Mouse (Mus musculus) lung, embryonic 14.5 days (tissue): ENCODE data around the gene Surf1. TPM values are rescaled to one million over a fixed set of nuclear protein-coding genes. Genes with fewer than 3 reads are reported as not detected.

Experiments
- ATAC-seq: fragments of 200-750 bp; cut with Nextera tagmentation; 2 replicates; pipeline ENCODE4 v1.8.0; 2017; ENCODE audit warnings: mild to moderate bottlenecking, moderate TSS enrichment, moderate library complexity; ENCODE audit not compliant: insufficient read depth
- DNase-seq: peaks from one replicate; pipeline ENCODE4 v3.0.0-alpha.2; 2015
- H3K27ac ChIP-seq: fragments of 300-500 bp; sonication (generic); 2 replicates; pipeline ENCODE4 v1.5.1; 2014; ENCODE audit warnings: low read depth, mild to moderate bottlenecking, moderate library complexity
- H3K27me3 ChIP-seq: fragments of 300-500 bp; sonication (generic); 2 replicates; pipeline ENCODE4 v1.6.1; 2014; ENCODE audit warnings: low read length, control low read depth; ENCODE audit not compliant: insufficient read depth
- H3K36me3 ChIP-seq: fragments of 300-500 bp; sonication (generic); 2 replicates; pipeline ENCODE4 v1.6.1; 2014; ENCODE audit warnings: control low read depth; ENCODE audit not compliant: insufficient read depth
- H3K4me1 ChIP-seq: fragments of 300-500 bp; sonication (generic); 2 replicates; pipeline ENCODE4 v1.6.1; 2014; ENCODE audit warnings: antibody characterized with exemption, control low read depth; ENCODE audit not compliant: insufficient read depth
- H3K4me2 ChIP-seq: fragments of 300-500 bp; sonication (generic); 2 replicates; pipeline ENCODE4 v1.6.1; 2014; ENCODE audit warnings: mild to moderate bottlenecking
- H3K4me3 ChIP-seq: fragments of 300-500 bp; sonication (generic); 2 replicates; pipeline ENCODE4 v1.5.1; 2014; ENCODE audit warnings: low read depth, low read length
- H3K9ac ChIP-seq: fragments of 300-500 bp; sonication (generic); 2 replicates; pipeline ENCODE4 v1.6.1; 2014
- H3K9me3 ChIP-seq: fragments of 300-500 bp; sonication (generic); 2 replicates; pipeline ENCODE4 v1.6.1; 2016; ENCODE audit warnings: low read depth, low read length, control low read depth
- CTCF ChIP-seq: IDR thresholded peaks from 2 replicates; pipeline ENCODE4 v1.5.1; 2016; ENCODE audit warnings: antibody characterized with exemption, low read depth
- WGBS: fragments of 180-500 bp; shearing (Covaris S2); extraction: QIAGEN DNeasy Blood & Tissue Kit; methylation state at CpG from one replicate; pipeline ENCODE4 v1.1.7; 2014; 5-methylcytosine and 5-hydroxymethylcytosine counted together
- polyA plus RNA-seq: library from polyadenylated mRNA; unstranded; fragments of >200 nt; fragmentation: Nextera tagmentation; extraction: Ambion mirVana; gene quantifications from 2 replicates; pipeline ENCODE4 v1.2.1, GENCODE M21; 2014

The Surf1 gene
- 41.5 and 43.6 TPM in 2 replicates for polyA plus RNA-seq

DNA sequence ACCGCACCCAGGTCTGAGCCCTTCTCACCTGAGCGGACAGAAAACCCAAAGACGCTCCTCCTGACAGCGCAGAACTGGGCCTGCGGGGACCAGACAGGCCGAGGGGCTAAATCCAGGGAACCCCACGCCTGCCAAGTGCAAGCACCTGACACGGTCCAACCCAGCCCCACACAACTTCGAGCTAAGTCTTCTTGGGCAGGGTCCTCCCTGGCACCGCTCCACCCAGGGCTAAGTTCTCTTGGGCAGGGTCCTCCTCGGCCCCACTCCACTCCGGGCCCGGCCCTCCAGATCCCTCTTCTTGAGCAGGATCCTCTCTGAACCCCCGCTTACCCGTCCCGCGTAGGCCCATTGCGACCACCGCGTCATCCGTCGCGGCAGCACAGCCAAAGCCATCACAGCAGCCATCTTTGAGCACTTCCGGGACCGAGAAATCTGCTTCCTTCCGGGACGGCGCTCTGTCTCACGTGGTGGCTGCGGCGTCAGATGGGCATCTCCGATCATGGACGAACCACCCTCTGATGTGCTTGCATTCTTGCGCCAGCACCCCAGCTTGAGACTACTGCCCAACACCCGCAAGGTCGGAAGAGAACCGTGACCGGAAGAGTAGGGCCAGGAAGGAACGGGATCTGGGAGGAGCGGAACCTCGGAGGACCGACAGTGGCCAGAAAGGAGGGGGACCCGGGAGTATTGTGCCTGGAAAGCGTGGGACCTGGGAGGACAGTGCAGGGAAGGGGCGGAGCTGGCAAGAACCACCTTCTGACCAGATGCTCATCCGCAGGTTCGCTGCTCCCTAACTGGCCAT lies at the start of gene Surf1, which contains the start of gene Surf2:
TSS of gene Surf1 (minus strand) at position 604 of the 802 bp plus-strand sequence.
TSS of gene Surf2 (plus strand) at position 441 of the 802 bp plus-strand sequence.
- under 1% methylated on average over 47 of the region's 47 CpGs for WGBS
- H3K27ac ChIP-seq: peak within 1 kb of the TSS; percentile 61
- peak within 1 kb of the TSS; percentile 96 for H3K4me2 ChIP-seq

DNA sequence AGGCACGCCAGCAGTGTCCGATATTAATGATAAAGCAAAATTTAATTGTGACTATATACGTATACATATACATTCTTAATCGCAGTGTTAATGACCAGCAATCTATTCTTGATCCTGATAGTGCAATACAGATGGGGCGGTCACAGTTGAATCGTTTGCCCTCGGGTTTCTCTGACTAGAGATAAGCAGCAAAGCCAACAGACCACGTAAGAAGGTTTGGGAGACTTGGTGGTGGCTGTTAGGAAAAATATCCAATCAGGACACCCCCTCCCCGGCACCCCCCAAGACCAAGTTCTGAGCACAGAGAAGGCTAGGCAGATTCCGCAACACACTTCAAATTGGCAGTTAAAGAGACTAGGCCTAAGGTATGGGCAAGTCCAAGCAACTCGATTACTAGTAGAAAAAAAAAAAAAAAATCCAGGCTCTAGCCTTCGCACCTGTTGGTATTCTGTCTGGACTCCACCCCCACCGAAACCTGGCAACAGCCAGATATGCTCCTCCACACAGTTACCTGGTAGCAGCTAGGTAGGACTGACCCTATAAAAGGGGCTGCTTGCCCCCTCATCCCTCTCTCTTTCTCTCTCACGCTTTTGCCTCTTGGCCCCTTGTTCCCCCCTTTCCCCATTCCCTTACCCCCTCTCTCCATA lies 48.5 kb upstream of the Surf1 start:
- H3K4me2 ChIP-seq: peak overlapping the region; percentile 90
- H3K27ac ChIP-seq: peak overlapping the region; percentile 99
- DNase-seq: no peak
- no peak for TF ChIP-seq CTCF
- 16% methylated on average over 14 of the region's 14 CpGs for WGBS
- peaks cover 25% of the 10 kb centered on the region for H3K36me3 ChIP-seq
- H3K4me1 ChIP-seq: no peaks in the 10 kb centered on the region
- H3K4me3 ChIP-seq: peak overlapping the region; percentile 76
- peak; percentile 7; the same call in 1 of the 2 replicates for ATAC-seq
- peak overlapping the region; percentile 91 for H3K9ac ChIP-seq
- H3K27me3 ChIP-seq: no peaks in the 10 kb centered on the region
- H3K9me3 ChIP-seq: no peaks in the 10 kb centered on the region

More for the DNA sequence above, at the start of gene Surf1, which contains the start of gene Surf2:
- ATAC-seq (peak; percentile 71), DNase-seq (peak; percentile 88)
- Histone ChIP-seq H3K9ac (peak within 1 kb of the TSS; percentile 74), H3K36me3 (peaks cover 70% of the 10 kb centered on the region), H3K9me3 (no peaks in the 10 kb centered on the region), H3K27me3 (no peaks in the 10 kb centered on the region), H3K4me3 (peak within 1 kb of the TSS; percentile 76), H3K4me1 (peaks cover 2% of the 10 kb centered on the region; the same call in 1 of the 2 replicates)
- no peak for TF ChIP-seq CTCF

DNA sequence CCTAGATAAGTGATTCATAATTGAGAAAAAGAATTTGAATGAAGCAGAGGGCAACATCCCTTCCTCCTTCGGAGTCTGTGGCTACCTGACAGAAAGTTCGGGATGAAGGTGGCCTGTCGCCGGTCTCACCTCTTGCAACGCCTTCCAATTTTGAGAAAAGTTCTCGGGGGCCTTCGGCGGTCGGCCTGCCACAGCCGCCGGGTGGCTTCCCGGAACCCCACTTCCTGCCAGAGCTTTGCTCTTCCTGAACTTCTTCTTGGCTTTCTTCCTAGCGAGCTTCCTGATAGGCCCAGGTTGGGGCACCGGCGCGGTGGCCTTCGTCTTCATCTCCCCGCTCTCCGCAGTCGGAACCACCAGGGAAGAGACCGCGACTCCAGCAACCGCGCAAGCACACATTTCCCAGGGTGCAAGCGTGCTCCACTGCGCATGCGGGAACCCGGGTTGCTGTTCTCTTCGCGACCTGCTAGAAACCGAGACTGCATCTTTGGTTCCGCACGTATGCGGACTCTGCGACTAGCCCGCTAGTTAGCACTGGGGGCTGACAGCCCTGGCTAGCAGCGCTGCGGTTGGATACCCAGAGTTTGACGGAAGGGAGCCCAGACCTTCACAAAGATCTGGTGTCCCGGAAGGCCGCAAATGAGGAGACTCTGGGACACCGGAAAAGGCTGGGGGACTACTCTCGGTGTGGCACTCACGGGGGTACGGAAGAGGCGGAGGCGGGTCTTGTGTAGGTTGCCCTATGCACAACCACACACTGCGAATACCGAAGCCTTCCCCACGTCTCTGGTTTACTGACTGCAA lies 47.8 kb upstream of the Surf1 start, which contains the start of gene Rexo4:
TSS of gene Rexo4 (minus strand) at position 464 of the 801 bp plus-strand sequence.
- ATAC-seq (peak; percentile 97), DNase-seq (peak; percentile 98)
- peak within 1 kb of the TSS; percentile 76 for H3K4me3 ChIP-seq
- no peaks in the 10 kb centered on the region for H3K27me3 ChIP-seq
- TF ChIP-seq CTCF: no peak
- H3K9me3 ChIP-seq: no peaks in the 10 kb centered on the region
- under 1% methylated on average over 50 of the region's 50 CpGs for WGBS
- H3K27ac ChIP-seq: peak within 1 kb of the TSS; percentile 99
- peak within 1 kb of the TSS; percentile 90 for H3K4me2 ChIP-seq
- H3K4me1 ChIP-seq: no peaks in the 10 kb centered on the region
- H3K9ac ChIP-seq: peak within 1 kb of the TSS; percentile 91
- peaks cover 30% of the 10 kb centered on the region for H3K36me3 ChIP-seq

DNA sequence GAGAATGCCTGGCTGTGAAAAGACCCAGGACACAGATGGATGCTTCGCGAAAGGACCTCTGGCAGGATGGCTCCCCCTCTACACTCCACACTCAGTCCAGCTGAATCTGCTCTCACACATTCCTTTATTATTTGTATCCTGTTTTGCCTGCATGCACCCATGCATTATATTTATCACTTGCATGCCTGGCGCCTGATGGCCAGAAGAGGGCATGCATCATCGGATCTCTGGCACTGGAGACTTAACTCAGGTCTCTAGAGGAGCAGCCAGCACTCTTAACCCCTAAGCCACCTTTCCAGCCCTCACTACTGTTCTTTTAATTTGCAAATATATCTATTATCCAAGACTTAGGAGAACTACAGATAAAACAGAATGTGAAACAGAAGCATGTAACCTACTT lies 44.4 kb upstream of the Surf1 start:
- H3K36me3 ChIP-seq: peaks cover 62% of the 10 kb centered on the region

DNA sequence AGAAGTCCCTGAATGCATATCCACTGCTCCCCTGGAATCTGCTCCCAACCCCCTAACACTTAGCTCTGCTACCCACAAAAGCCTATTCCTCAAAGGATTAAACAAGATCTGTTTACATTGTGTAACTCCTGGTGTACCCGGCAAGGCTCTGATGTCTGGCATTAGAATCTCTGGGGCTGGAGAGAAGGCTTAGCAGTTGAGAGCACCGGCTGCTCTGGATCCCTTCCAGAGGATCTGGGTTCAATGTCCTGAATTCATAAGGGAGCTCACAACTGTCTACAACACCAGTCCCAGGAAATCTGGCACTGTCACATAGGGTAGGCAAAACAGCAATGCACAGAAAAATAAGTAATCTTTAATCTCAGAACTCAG lies 41.1 kb upstream of the Surf1 start:
- no peak for ATAC-seq
- H3K9me3 ChIP-seq: no peaks in the 10 kb centered on the region

More for the DNA sequence above, 44.4 kb upstream of the Surf1 start:
- ATAC-seq: no peak
- H3K4me3 ChIP-seq: no peak overlapping the region
- DNase-seq: peak; percentile 44
- no peaks in the 10 kb centered on the region for H3K9me3 ChIP-seq
- peak; percentile 51 for TF ChIP-seq CTCF
- no peak overlapping the region for H3K9ac ChIP-seq
- no peak overlapping the region for H3K4me2 ChIP-seq
- H3K4me1 ChIP-seq: no peaks in the 10 kb centered on the region
- WGBS: 71% methylated on average over 4 of the region's 4 CpGs
- H3K27me3 ChIP-seq: no peaks in the 10 kb centered on the region
- H3K27ac ChIP-seq: no peak overlapping the region

DNA sequence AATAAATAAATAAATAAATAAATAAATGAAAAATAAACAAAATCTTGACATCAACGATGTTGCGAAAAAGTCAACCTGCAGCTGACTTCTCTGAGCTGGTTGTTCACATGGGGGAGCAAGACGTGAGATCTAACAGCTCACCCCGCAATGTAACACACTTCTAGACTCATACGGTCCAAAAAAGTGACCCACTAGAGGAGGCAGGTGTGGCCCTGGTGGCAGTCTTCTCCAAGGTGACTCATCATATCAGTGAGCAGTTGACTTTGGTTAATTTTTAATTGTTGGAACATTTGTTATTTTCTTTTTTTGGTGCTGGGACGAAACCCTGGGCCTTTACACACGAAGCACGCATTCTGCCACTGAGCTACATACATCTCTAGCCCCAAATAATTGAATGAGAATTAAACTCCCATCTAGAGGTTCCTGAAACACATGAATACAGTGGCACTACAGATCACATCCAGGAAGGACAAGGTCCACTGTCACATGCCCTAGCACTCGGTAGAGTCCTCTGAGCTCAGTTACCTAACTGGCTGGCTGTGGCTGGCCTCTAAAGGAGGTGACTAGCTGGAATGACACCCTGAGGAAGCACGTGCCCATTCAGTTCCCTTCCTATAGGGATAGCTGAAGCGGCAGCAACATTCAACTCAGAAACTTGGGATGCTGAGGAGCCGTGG lies 40.6 kb upstream of the Surf1 start:
- no peak overlapping the region for H3K9ac ChIP-seq
- H3K36me3 ChIP-seq: peaks cover 90% of the 10 kb centered on the region
- no peak overlapping the region for H3K27ac ChIP-seq
- H3K9me3 ChIP-seq: no peaks in the 10 kb centered on the region
- 91% methylated on average over 12 of the region's 12 CpGs for WGBS
- no peak overlapping the region for H3K4me3 ChIP-seq
- no peaks in the 10 kb centered on the region for H3K27me3 ChIP-seq
- no peak overlapping the region for H3K4me2 ChIP-seq
- DNase-seq: no peak
- no peaks in the 10 kb centered on the region for H3K4me1 ChIP-seq
- ATAC-seq: no peak
- TF ChIP-seq CTCF: no peak

More for the DNA sequence above, 41.1 kb upstream of the Surf1 start:
- no peak overlapping the region for H3K27ac ChIP-seq
- no peak overlapping the region for H3K4me2 ChIP-seq
- H3K4me3 ChIP-seq: no peak overlapping the region
- H3K4me1 ChIP-seq: no peaks in the 10 kb centered on the region
- H3K27me3 ChIP-seq: no peaks in the 10 kb centered on the region
- WGBS: 77% methylated on average over 2 of the region's 2 CpGs
- TF ChIP-seq CTCF: no peak
- H3K36me3 ChIP-seq: peaks cover 89% of the 10 kb centered on the region
- no peak overlapping the region for H3K9ac ChIP-seq
- DNase-seq: no peak
